Mouse (Mus musculus): Measurements from ENCODE around the gene Chchd5. TPM values are rescaled to one million over a fixed set of nuclear protein-coding genes. Genes with fewer than 3 reads are reported as not detected.

The Chchd5 gene
- total RNA-seq, 2 experiments from 2014 or later: 10.2 to 12.0 TPM

- intact Hi-C loops (cut with DNase I): no loop called here
- DNase-seq: no peak
Measured at GRCm38 (mm10) chr2:129150386-129150785, 20.9 kb downstream of the Chchd5 start.

GRCm38 (mm10) chr2:129151111-129151510 lies 21.6 kb downstream of the Chchd5 start:
- intact Hi-C loops (cut with DNase I): no loop called here
- DNase-seq: no peak

- intact Hi-C loops (cut with DNase I): no loop called here
- DNase-seq: no peak
Measured at GRCm38 (mm10) chr2:129152751-129153150, 23.3 kb downstream of the Chchd5 start.

- no peak for DNase-seq
- intact Hi-C loops (cut with DNase I): no loop called here
Measured at GRCm38 (mm10) chr2:129164815-129165214, 35.3 kb downstream of the Chchd5 start.

- intact Hi-C loops (cut with DNase I): no loop called here
Measured at GRCm38 (mm10) chr2:129166466-129167463, 37.3 kb downstream of the Chchd5 start.

GRCm38 (mm10) chr2:129173386-129173785 lies 43.9 kb downstream of the Chchd5 start:
- no peak for DNase-seq
- intact Hi-C loops (cut with DNase I): loop anchor here (5.0 kb wide), 1 partner anchor 84 kb away; no protein-coding TSS in a partner anchor

More at GRCm38 (mm10) chr2:129166466-129167463, 37.3 kb downstream of the Chchd5 start:
- no peak for DNase-seq

- intact Hi-C loops (cut with DNase I): loop anchor here (5.0 kb wide), 1 partner anchor 83 kb away; no protein-coding TSS in a partner anchor
- DNase-seq: peak; percentile 81
Measured at GRCm38 (mm10) chr2:129174474-129174873, 45.0 kb downstream of the Chchd5 start.

GRCm38 (mm10) chr2:129175636-129176035 lies 46.1 kb downstream of the Chchd5 start:
- no peak for DNase-seq
- intact Hi-C loops (cut with DNase I): no loop called here

GRCm38 (mm10) chr2:129176676-129177420 lies 47.3 kb downstream of the Chchd5 start:
- intact Hi-C loops (cut with DNase I): no loop called here
- DNase-seq: no peak

GRCm38 (mm10) chr2:129177661-129178060 lies 48.2 kb downstream of the Chchd5 start:
- intact Hi-C loops (cut with DNase I): no loop called here
- DNase-seq: no peak

GRCm38 (mm10) chr2:129178182-129178908 lies 48.8 kb downstream of the Chchd5 start:
- DNase-seq: no peak
- intact Hi-C loops (cut with DNase I): no loop called here

- DNase-seq: no peak
- intact Hi-C loops (cut with DNase I): no loop called here
Measured at GRCm38 (mm10) chr2:129179946-129180853, 50.7 kb downstream of the Chchd5 start.

- DNase-seq: no peak
- intact Hi-C loops (cut with DNase I): no loop called here
Measured at GRCm38 (mm10) chr2:129181509-129181908, 52.0 kb downstream of the Chchd5 start.

- DNase-seq: no peak
- intact Hi-C loops (cut with DNase I): no loop called here
Measured at GRCm38 (mm10) chr2:129182412-129182811, 52.9 kb downstream of the Chchd5 start.

- DNase-seq: no peak
- intact Hi-C loops (cut with DNase I): no loop called here
Measured at GRCm38 (mm10) chr2:129183561-129184031, 54.1 kb downstream of the Chchd5 start.

All from left cerebral cortex, postnatal 4 days (tissue).